Mouse (Mus musculus): ENCODE data around the gene Cdc42bpg. TPM values are rescaled to one million over a fixed set of nuclear protein-coding genes. Genes with fewer than 3 reads are reported as not detected.
"Not testable (repeated sequence)": the region's sequence is repeated elsewhere in the genome, so short reads cannot be mapped to it uniquely, and the experiment has no call there.

Gene Cdc42bpg
- polyA plus RNA-seq, 1 experiment, result 7.7 TPM

- DNase-seq (ENCODE audit: low read depth in 1 of 2, low spot score in 2 of 2), result no peak
- WGBS, result 90% methylated on average over 5 of the region's 5 CpGs
- H3K36me3 ChIP-seq (ENCODE audit: control insufficient read depth, insufficient read depth, low read length), result peaks cover 4% of the 10 kb centered on the region
- no peak overlapping the region for H3K4me3 ChIP-seq (ENCODE audit: extremely low read depth, insufficient read depth, insufficient read length)
- no peak for TF ChIP-seq CTCF (IDR thresholded peaks at IDR 0.05; ENCODE audit: extremely low read depth, insufficient read depth, insufficient read length, insufficient replicate concordance)
- TF ChIP-seq POLR2A (IDR thresholded peaks at IDR 0.05; ENCODE audit: low read depth, low read length), result no peak
- H3K27me3 ChIP-seq (ENCODE audit: control insufficient read depth, insufficient read depth, low read length), result no peaks in the 10 kb centered on the region
- H3K4me1 ChIP-seq (ENCODE audit: control insufficient read depth, insufficient read depth, insufficient read length), result no peaks in the 10 kb centered on the region; the same call in 1 of the 2 replicates
- no peak overlapping the region for H3K27ac ChIP-seq (ENCODE audit: insufficient read depth, low read length)
Observed at GRCm38 (mm10) chr19:6310181-6310580, 3.9 kb downstream of the Cdc42bpg start.

GRCm38 (mm10) chr19:6311783-6312182 lies 5.5 kb downstream of the Cdc42bpg start:
- peaks cover 10% of the 10 kb centered on the region for H3K36me3 ChIP-seq (ENCODE audit: control insufficient read depth, insufficient read depth, low read length)
- not testable (repeated sequence) for H3K4me3 ChIP-seq (ENCODE audit: extremely low read depth, insufficient read depth, insufficient read length); DNase-seq (ENCODE audit: low read depth in 1 of 2, low spot score in 2 of 2); H3K4me1 ChIP-seq (ENCODE audit: control insufficient read depth, insufficient read depth, insufficient read length); H3K27ac ChIP-seq (ENCODE audit: insufficient read depth, low read length); H3K27me3 ChIP-seq (ENCODE audit: control insufficient read depth, insufficient read depth, low read length)
- 89% methylated on average over 3 of the region's 3 CpGs for whole genome bisulfite sequencing

DNA sequence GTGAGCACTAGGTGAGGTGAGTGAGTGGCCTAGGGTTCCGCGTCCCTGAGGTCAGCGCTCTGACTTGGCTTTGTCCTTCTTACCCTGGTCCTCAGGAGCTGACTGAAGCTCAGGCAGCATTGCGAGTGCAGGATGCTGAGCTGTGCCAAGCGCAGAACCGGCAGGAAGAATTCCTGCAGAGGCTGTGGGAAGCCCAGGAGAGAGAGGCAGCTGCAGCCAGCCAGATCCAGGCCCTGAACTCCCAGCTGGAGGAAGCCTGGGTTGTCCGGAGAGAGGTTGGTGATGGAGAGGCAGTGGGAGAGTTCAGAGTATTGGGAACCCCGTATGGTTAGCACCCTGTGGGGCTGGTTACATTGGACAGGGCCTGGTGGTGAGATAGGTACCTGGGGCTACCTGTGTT lies 7.5 kb downstream of the Cdc42bpg start:
- Histone ChIP-seq H3K27me3 (ENCODE audit: control insufficient read depth, insufficient read depth, low read length) (no peaks in the 10 kb centered on the region), H3K36me3 (ENCODE audit: control insufficient read depth, insufficient read depth, low read length) (peaks cover 17% of the 10 kb centered on the region), H3K4me1 (ENCODE audit: control insufficient read depth, insufficient read depth, insufficient read length) (no peaks in the 10 kb centered on the region), H3K27ac (ENCODE audit: insufficient read depth, low read length) (no peak overlapping the region), H3K4me3 (ENCODE audit: extremely low read depth, insufficient read depth, insufficient read length) (no peak overlapping the region)
- DNase-seq (ENCODE audit: low read depth in 1 of 2, low spot score in 2 of 2), result no peak
- TF ChIP-seq POLR2A (IDR thresholded peaks at IDR 0.05; ENCODE audit: low read depth, low read length), result no peak
- TF ChIP-seq CTCF (IDR thresholded peaks at IDR 0.05; ENCODE audit: extremely low read depth, insufficient read depth, insufficient read length, insufficient replicate concordance), result no peak
- WGBS, result 91% methylated on average over 8 of the region's 8 CpGs

- TF ChIP-seq POLR2A (IDR thresholded peaks at IDR 0.05; ENCODE audit: low read depth, low read length), result no peak
- no peak for TF ChIP-seq CTCF (IDR thresholded peaks at IDR 0.05; ENCODE audit: extremely low read depth, insufficient read depth, insufficient read length, insufficient replicate concordance)
- no peaks in the 10 kb centered on the region for H3K27me3 ChIP-seq (ENCODE audit: control insufficient read depth, insufficient read depth, low read length)
Observed at GRCm38 (mm10) chr19:6314513-6314912, 8.3 kb downstream of the Cdc42bpg start.

DNA sequence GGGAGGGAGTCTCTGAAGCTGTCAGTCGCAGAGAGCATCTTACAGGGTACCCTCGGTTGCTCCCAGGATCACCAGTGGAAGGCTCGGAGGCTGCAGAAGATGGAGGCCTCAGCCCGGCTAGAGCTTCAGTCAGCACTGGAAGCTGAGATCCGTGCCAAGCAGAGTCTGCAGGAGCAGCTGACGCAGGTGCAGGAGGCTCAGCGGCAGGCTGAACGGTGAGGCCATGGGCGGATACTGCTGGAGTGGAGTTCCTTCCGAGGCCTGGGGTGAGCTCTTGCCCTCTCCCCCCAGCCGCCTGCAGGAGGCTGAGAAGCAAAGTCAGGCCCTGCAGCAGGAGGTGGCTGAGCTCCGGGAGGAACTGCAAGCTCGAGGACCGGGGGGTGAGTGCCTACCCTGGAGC lies 9.3 kb downstream of the Cdc42bpg start:
- 90% methylated on average over 14 of the region's 14 CpGs for WGBS
- H3K27ac ChIP-seq (ENCODE audit: insufficient read depth, low read length), result no peak overlapping the region
- H3K27me3 ChIP-seq (ENCODE audit: control insufficient read depth, insufficient read depth, low read length), result no peaks in the 10 kb centered on the region
- TF ChIP-seq POLR2A (IDR thresholded peaks at IDR 0.05; ENCODE audit: low read depth, low read length) (no peak), CTCF (IDR thresholded peaks at IDR 0.05; ENCODE audit: extremely low read depth, insufficient read depth, insufficient read length, insufficient replicate concordance) (no peak)
- no peak for DNase-seq (ENCODE audit: low read depth in 1 of 2, low spot score in 2 of 2)
- no peak overlapping the region for H3K4me3 ChIP-seq (ENCODE audit: extremely low read depth, insufficient read depth, insufficient read length)
- peaks cover 17% of the 10 kb centered on the region for H3K36me3 ChIP-seq (ENCODE audit: control insufficient read depth, insufficient read depth, low read length)
- H3K4me1 ChIP-seq (ENCODE audit: control insufficient read depth, insufficient read depth, insufficient read length), result no peaks in the 10 kb centered on the region

More at GRCm38 (mm10) chr19:6314513-6314912, 8.3 kb downstream of the Cdc42bpg start:
- 76% methylated on average over 8 of the region's 8 CpGs for WGBS
- DNase-seq (ENCODE audit: low read depth in 1 of 2, low spot score in 2 of 2), result no peak
- Histone ChIP-seq H3K4me3 (ENCODE audit: extremely low read depth, insufficient read depth, insufficient read length) (no peak overlapping the region), H3K4me1 (ENCODE audit: control insufficient read depth, insufficient read depth, insufficient read length) (no peaks in the 10 kb centered on the region), H3K27ac (ENCODE audit: insufficient read depth, low read length) (no peak overlapping the region), H3K36me3 (ENCODE audit: control insufficient read depth, insufficient read depth, low read length) (peaks cover 17% of the 10 kb centered on the region)

- no peak for TF ChIP-seq CTCF (IDR thresholded peaks at IDR 0.05; ENCODE audit: extremely low read depth, insufficient read depth, insufficient read length, insufficient replicate concordance)
- Histone ChIP-seq H3K27ac (ENCODE audit: insufficient read depth, low read length) (no peak overlapping the region), H3K36me3 (ENCODE audit: control insufficient read depth, insufficient read depth, low read length) (peaks cover 19% of the 10 kb centered on the region), H3K27me3 (ENCODE audit: control insufficient read depth, insufficient read depth, low read length) (no peaks in the 10 kb centered on the region), H3K4me1 (ENCODE audit: control insufficient read depth, insufficient read depth, insufficient read length) (no peaks in the 10 kb centered on the region), H3K4me3 (ENCODE audit: extremely low read depth, insufficient read depth, insufficient read length) (no peak overlapping the region)
- WGBS, result 95% methylated on average over 12 of the region's 12 CpGs
- no peak for DNase-seq (ENCODE audit: low read depth in 1 of 2, low spot score in 2 of 2)
Observed at GRCm38 (mm10) chr19:6318145-6318544, 11.9 kb downstream of the Cdc42bpg start.

GRCm38 (mm10) chr19:6321358-6321757 lies 15.1 kb downstream of the Cdc42bpg start:
- no peak overlapping the region for H3K4me3 ChIP-seq (ENCODE audit: extremely low read depth, insufficient read depth, insufficient read length)
- H3K27ac ChIP-seq (ENCODE audit: insufficient read depth, low read length), result no peak overlapping the region
- DNase-seq (ENCODE audit: low read depth in 1 of 2, low spot score in 2 of 2), result no peak
- TF ChIP-seq POLR2A (IDR thresholded peaks at IDR 0.05; ENCODE audit: low read depth, low read length), result no peak
- TF ChIP-seq CTCF (IDR thresholded peaks at IDR 0.05; ENCODE audit: extremely low read depth, insufficient read depth, insufficient read length, insufficient replicate concordance), result no peak
- H3K27me3 ChIP-seq (ENCODE audit: control insufficient read depth, insufficient read depth, low read length), result no peaks in the 10 kb centered on the region
- WGBS, result 82% methylated on average over 8 of the region's 8 CpGs
- no peaks in the 10 kb centered on the region for H3K4me1 ChIP-seq (ENCODE audit: control insufficient read depth, insufficient read depth, insufficient read length)
- peaks cover 11% of the 10 kb centered on the region for H3K36me3 ChIP-seq (ENCODE audit: control insufficient read depth, insufficient read depth, low read length)

Data from spleen, adult 2 months (tissue).